Mouse (Mus musculus): Measurements from ENCODE around the gene Prpf38b.

GRCm38 (mm10) chr3:108879836-108880435 is 31.6 kb downstream of the Prpf38b start:
- TF ChIP-seq CTCF (IDR thresholded peaks at IDR 0.05; ENCODE audit: insufficient read depth, low read length): no peak
- no peak for TF ChIP-seq POLR2A (IDR thresholded peaks at IDR 0.05; ENCODE audit: borderline replicate concordance, extremely low read depth, low read depth, low read length)
